Mouse (Mus musculus) bone marrow macrophage, adult 2 months (primary cell): ENCODE results near the gene Lsm10.

ENCODE experiments used
- CTCF ChIP-seq: IDR thresholded peaks from 2 replicates; pipeline ENCODE4 v1.5.1; 2012; ENCODE audit warnings: low read depth, mild to moderate bottlenecking, low read length, moderate library complexity
- POLR2A ChIP-seq: IDR thresholded peaks from 2 replicates; pipeline ENCODE4 v1.6.1; 2012; ENCODE audit warnings: mild to moderate bottlenecking, low read depth, low read length, borderline replicate concordance

DNA sequence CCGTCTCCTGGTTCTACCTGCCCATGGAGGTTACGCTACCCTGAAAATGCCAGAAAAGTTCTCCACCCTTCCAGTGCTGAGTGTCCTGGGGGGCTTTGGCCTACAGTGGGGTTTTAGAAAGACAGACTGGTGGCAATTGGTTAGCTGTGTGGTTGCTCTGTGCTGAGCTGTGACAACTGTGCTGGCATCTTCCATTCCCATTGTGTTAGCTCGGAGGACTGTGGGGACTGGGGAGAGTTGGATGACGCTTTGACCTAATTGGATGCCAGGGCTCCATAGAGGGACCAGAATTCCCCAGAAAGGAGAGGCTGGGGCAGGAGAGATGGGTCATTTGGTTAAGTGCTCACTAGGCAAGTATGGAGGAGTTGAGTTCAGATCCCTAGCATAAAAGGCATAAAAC is 37.8 kb downstream of the Lsm10 start:
- TF ChIP-seq CTCF: no peak
- no peak for TF ChIP-seq POLR2A
